Mouse (Mus musculus) olfactory bulb, adult 2 months (tissue): ENCODE measurements around the gene Pkd1l3.

ENCODE experiments used
- CTCF ChIP-seq: fragments of 200-500 bp; IDR thresholded peaks from 2 replicates; pipeline ENCODE4 v1.5.1; 2012; ENCODE audit warnings: low read depth, mild to moderate bottlenecking, low read length, moderate library complexity; ENCODE audit not compliant: insufficient read depth
- POLR2A ChIP-seq: fragments of 200-500 bp; IDR thresholded peaks from 2 replicates; pipeline ENCODE4 v1.6.1; 2012; ENCODE audit warnings: mild to moderate bottlenecking, low read depth, low read length, moderate library complexity; ENCODE audit not compliant: insufficient read depth

DNA sequence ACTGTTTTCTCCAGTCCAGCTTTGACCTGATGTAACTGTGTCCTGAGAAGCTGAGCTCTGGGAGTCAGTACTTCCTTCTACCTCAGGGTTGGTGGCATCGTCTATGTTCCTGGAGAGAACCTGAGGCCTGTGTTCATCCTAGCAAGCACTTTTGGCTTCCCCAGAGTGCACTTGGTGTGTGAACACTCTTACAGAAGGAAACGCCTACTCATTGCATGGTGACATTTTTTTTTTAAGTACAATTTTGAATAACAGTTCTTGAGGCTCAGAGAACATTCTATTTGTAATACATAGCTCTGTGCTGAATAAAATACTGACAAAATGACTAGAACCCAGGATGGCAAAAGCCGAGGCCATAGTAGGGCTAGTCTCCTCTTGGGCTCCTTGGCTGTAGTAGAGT, 42.5 kb downstream of the Pkd1l3 start:
- no peak for TF ChIP-seq POLR2A
- TF ChIP-seq CTCF, result no peak
